ENCODE assay signal across 8 mouse cellular contexts in genomic region chr3:103809799-103810150, GRCm38 (mm10). TPM values are rescaled to one million over a fixed set of nuclear protein-coding genes. Genes with fewer than 3 reads are reported as not detected.
DNase-seq lines count a peak whose midpoint lies in the region; ATAC-seq and TF ChIP-seq lines count a peak whose summit lies in the region.

No protein-coding gene starts in this region.

- H3K4me2 ChIP-seq in embryonic facial prominence, embryonic 11.5 days (ENCODE audit: low read depth, low read length) = peak overlapping the region; percentile 69
- peak overlapping the region; percentile 55 for H3K4me2 ChIP-seq in intestine, embryonic 15.5 days (replicated peaks)
- H3K4me2 ChIP-seq in myocyte (ENCODE audit: low read depth) = peak overlapping the region; percentile 76

- H3ac ChIP-seq in myocyte (ENCODE audit: control insufficient read depth, insufficient read length) = peak overlapping the region; percentile 31

- no peak; the same call in 1 of the 2 replicates for ATAC-seq in embryonic facial prominence, embryonic 11.5 days (replicated peaks; ENCODE audit: insufficient number of reproducible peaks, low FRiP score, low TSS enrichment, low read depth)
- ATAC-seq in intestine, embryonic 15.5 days = peak; percentile 64

- under 1% methylated on average over 14 of the region's 14 CpGs for WGBS in embryonic facial prominence, embryonic 11.5 days
- WGBS in intestine, embryonic 15.5 days = 2% methylated on average over 14 of the region's 14 CpGs

- no peak for TF ChIP-seq CTCF in layer of hippocampus, adult 2 months (conservative IDR thresholded peaks at IDR 0.05)

- H3K9me3 ChIP-seq in embryonic facial prominence, embryonic 11.5 days (replicated peaks; ENCODE audit: control insufficient read depth, low read length) = no peaks in the 10 kb centered on the region
- no peaks in the 10 kb centered on the region for H3K9me3 ChIP-seq in intestine, embryonic 15.5 days

- TF ChIP-seq POLR2A in myocyte (IDR thresholded peaks at IDR 0.05; ENCODE audit: insufficient read length, low read depth) = no peak

- H3K36me3 ChIP-seq in embryonic facial prominence, embryonic 11.5 days (replicated peaks; ENCODE audit: control insufficient read depth, insufficient read depth, low read depth, low read length) = peaks cover 2% of the 10 kb centered on the region; the same call in 1 of the 2 replicates
- no peaks in the 10 kb centered on the region for H3K36me3 ChIP-seq in intestine, embryonic 15.5 days
- H3K36me3 ChIP-seq in myocyte (ENCODE audit: control insufficient read depth, insufficient read depth) = peaks cover 3% of the 10 kb centered on the region

- peak overlapping the region; percentile 95 for H3K27ac ChIP-seq in layer of hippocampus, adult 2 months
- peak overlapping the region; percentile 75; the same call in 1 of the 2 replicates for H3K27ac ChIP-seq in embryonic facial prominence, embryonic 11.5 days (replicated peaks; ENCODE audit: low read depth, low read length)
- peak overlapping the region; percentile 94 for H3K27ac ChIP-seq in intestine, embryonic 15.5 days

- peak overlapping the region; percentile 97 for H3K4me3 ChIP-seq in layer of hippocampus, adult 2 months
- H3K4me3 ChIP-seq in embryonic facial prominence, embryonic 11.5 days (ENCODE audit: low read depth, low read length) = peak overlapping the region; percentile 84
- H3K4me3 ChIP-seq in intestine, embryonic 15.5 days (replicated peaks) = peak overlapping the region; percentile 73
- peak overlapping the region; percentile 93 for H3K4me3 ChIP-seq in myocyte

- peaks cover 16% of the 10 kb centered on the region for H3K79me2 ChIP-seq in myocyte (ENCODE audit: control insufficient read depth, insufficient read depth)

- H3K4me1 ChIP-seq in embryonic facial prominence, embryonic 11.5 days (ENCODE audit: control insufficient read depth, insufficient read depth, low read length) = no peaks in the 10 kb centered on the region
- H3K4me1 ChIP-seq in intestine, embryonic 15.5 days (replicated peaks) = 0 out of 2 replicates have a peak, but pooled peaks cover 3% of the 10 kb centered on the region

- H3K9ac ChIP-seq in embryonic facial prominence, embryonic 11.5 days (replicated peaks; ENCODE audit: low read length) = peak overlapping the region; percentile 87
- peak overlapping the region; percentile 84 for H3K9ac ChIP-seq in intestine, embryonic 15.5 days

- no peak for DNase-seq in layer of hippocampus, adult 2 months (ENCODE audit: low spot score in 2 of 2)
- no peak for DNase-seq in layer of hippocampus, adult 18-20 months (ENCODE audit: low spot score in 2 of 2)
- no peak for DNase-seq in embryonic facial prominence, embryonic 11.5 days (ENCODE audit: low spot score)
- DNase-seq in adrenal gland, adult (ENCODE audit: inconsistent age in 2 of 2, low spot score in 1 of 2) = no peak
- DNase-seq in right cerebral cortex, postnatal 10 days (ENCODE audit: low spot score in 2 of 2) = no peak
- no peak for DNase-seq in layer of hippocampus, postnatal 10 days (ENCODE audit: low spot score in 2 of 2)

- no peaks in the 10 kb centered on the region for H3K27me3 ChIP-seq in embryonic facial prominence, embryonic 11.5 days (ENCODE audit: control insufficient read depth, insufficient read depth, low read length)
- no peaks in the 10 kb centered on the region for H3K27me3 ChIP-seq in intestine, embryonic 15.5 days (replicated peaks)
- H3K27me3 ChIP-seq in myocyte (ENCODE audit: control insufficient read depth, insufficient read depth, insufficient read length) = no peaks in the 10 kb centered on the region

TF ChIP-seq in myocyte, 11 proteins besides CTCF, POLR2A, EP300 and RAD21:
- TF ChIP-seq TCF3 (IDR thresholded peaks at IDR 0.05; ENCODE audit: insufficient read length, low read depth) (no peak), CEBPB (IDR thresholded peaks at IDR 0.05; ENCODE audit: insufficient read depth, poor library complexity, severe bottlenecking) (no peak), MAX (IDR thresholded peaks at IDR 0.05; ENCODE audit: low read depth) (no peak), USF1 (IDR thresholded peaks at IDR 0.05; ENCODE audit: low read depth) (no peak), E2F4 (IDR thresholded peaks at IDR 0.05; ENCODE audit: insufficient read depth) (no peak), POLR2AphosphoS2 (IDR thresholded peaks at IDR 0.05; ENCODE audit: insufficient read length, low read depth) (no peak), SRF (IDR thresholded peaks at IDR 0.05; ENCODE audit: control insufficient read depth, insufficient read length, low read depth) (no peak)

RNA-seq across cellular contexts. Expression of gene Gm43064, which starts 0.4 kb away (rescaled TPM):
- under 1 TPM; 0.27 to 0.31 TPM for total RNA-seq in layer of hippocampus, adult 2 months (2021)
- under 1 TPM; 0.42 to 0.79 TPM for total RNA-seq in layer of hippocampus, adult 18-20 months (2021)
- polyA plus RNA-seq in embryonic facial prominence, embryonic 11.5 days (2014; fragmentation: Nextera tagmentation; extraction: Ambion mirVana) = 0.24 TPM in 1 of 2 replicates, not detected in the other
- polyA plus RNA-seq in intestine, embryonic 15.5 days (2015; fragmentation: Nextera tagmentation; extraction: Ambion mirVana) = not detected in 2 replicates
- 0.06 TPM for polyA plus RNA-seq in myocyte (2012; fragmentation: generic; extraction: Trizol)
- total RNA-seq in layer of hippocampus, postnatal 10 days (2021) = under 1 TPM in 1 of 2 experiments, not detected in 1; 0.18 TPM

RNA-seq across cellular contexts. Expression of gene Ap4b1, which starts 0.5 kb away (rescaled TPM):
- total RNA-seq in layer of hippocampus, adult 2 months (2021) = 10 to 100 TPM; 12.7 to 13.3 TPM
- total RNA-seq in layer of hippocampus, adult 18-20 months (2021) = 10 to 100 TPM; 11.4 to 12.6 TPM
- 22.8 and 26.5 TPM in 2 replicates for polyA plus RNA-seq in embryonic facial prominence, embryonic 11.5 days (2014; fragmentation: Nextera tagmentation; extraction: Ambion mirVana)
- polyA plus RNA-seq in intestine, embryonic 15.5 days (2015; fragmentation: Nextera tagmentation; extraction: Ambion mirVana) = 19.4 and 20.6 TPM in 2 replicates
- 14.5 TPM for polyA plus RNA-seq in myocyte (2012; fragmentation: generic; extraction: Trizol)
- total RNA-seq in layer of hippocampus, postnatal 10 days (2021) = 10 to 100 TPM; 13.3 to 14.5 TPM

RNA-seq across cellular contexts. Expression of gene Dclre1b, which starts 0.5 kb away (rescaled TPM):
- total RNA-seq in layer of hippocampus, adult 2 months (2021) = 1 to 10 TPM; 9.8 to 10.0 TPM
- total RNA-seq in layer of hippocampus, adult 18-20 months (2021) = 10 to 100 TPM in 1 of 2 experiments, 1 to 10 TPM in 1; 9.0 to 12.2 TPM
- polyA plus RNA-seq in embryonic facial prominence, embryonic 11.5 days (2014; fragmentation: Nextera tagmentation; extraction: Ambion mirVana) = 38.2 and 40.3 TPM in 2 replicates
- polyA plus RNA-seq in intestine, embryonic 15.5 days (2015; fragmentation: Nextera tagmentation; extraction: Ambion mirVana) = 21.5 and 22.1 TPM in 2 replicates
- polyA plus RNA-seq in myocyte (2012; fragmentation: generic; extraction: Trizol) = 3.9 TPM
- total RNA-seq in layer of hippocampus, postnatal 10 days (2021) = 1 to 10 TPM; 8.4 to 8.7 TPM

RNA-seq across cellular contexts. Expression of gene Hipk1, which starts 18.4 kb away (rescaled TPM):
- total RNA-seq in layer of hippocampus, adult 2 months (2021) = 100 to 1,000 TPM; 128 to 134 TPM
- 100 to 1,000 TPM; 131 to 137 TPM for total RNA-seq in layer of hippocampus, adult 18-20 months (2021)
- polyA plus RNA-seq in embryonic facial prominence, embryonic 11.5 days (2014; fragmentation: Nextera tagmentation; extraction: Ambion mirVana) = 13.8 TPM in 2 replicates
- polyA plus RNA-seq in intestine, embryonic 15.5 days (2015; fragmentation: Nextera tagmentation; extraction: Ambion mirVana) = 8.7 and 9.8 TPM in 2 replicates
- 16.7 TPM for polyA plus RNA-seq in myocyte (2012; fragmentation: generic; extraction: Trizol)
- 10 to 100 TPM; 68.1 to 77.3 TPM for total RNA-seq in layer of hippocampus, postnatal 10 days (2021)

RNA-seq across cellular contexts. Expression of gene Bcl2l15, which starts 22.6 kb away (rescaled TPM):
- total RNA-seq in layer of hippocampus, adult 2 months (2021) = 1 to 10 TPM; 1.5 to 2.0 TPM
- total RNA-seq in layer of hippocampus, adult 18-20 months (2021) = 1 to 10 TPM; 1.1 to 1.4 TPM
- not detected in 2 replicates for polyA plus RNA-seq in embryonic facial prominence, embryonic 11.5 days (2014; fragmentation: Nextera tagmentation; extraction: Ambion mirVana)
- polyA plus RNA-seq in intestine, embryonic 15.5 days (2015; fragmentation: Nextera tagmentation; extraction: Ambion mirVana) = 4.4 and 9.1 TPM in 2 replicates
- 0.25 TPM for polyA plus RNA-seq in myocyte (2012; fragmentation: generic; extraction: Trizol)
- total RNA-seq in layer of hippocampus, postnatal 10 days (2021) = under 1 TPM; 0.64 to 0.80 TPM
